Mouse (Mus musculus): ENCODE measurements around the gene Elmod1.
"Not testable (repeated sequence)": the region's sequence is repeated elsewhere in the genome, so short reads cannot be mapped to it uniquely, and the experiment has no call there.

Gene Elmod1

DNA sequence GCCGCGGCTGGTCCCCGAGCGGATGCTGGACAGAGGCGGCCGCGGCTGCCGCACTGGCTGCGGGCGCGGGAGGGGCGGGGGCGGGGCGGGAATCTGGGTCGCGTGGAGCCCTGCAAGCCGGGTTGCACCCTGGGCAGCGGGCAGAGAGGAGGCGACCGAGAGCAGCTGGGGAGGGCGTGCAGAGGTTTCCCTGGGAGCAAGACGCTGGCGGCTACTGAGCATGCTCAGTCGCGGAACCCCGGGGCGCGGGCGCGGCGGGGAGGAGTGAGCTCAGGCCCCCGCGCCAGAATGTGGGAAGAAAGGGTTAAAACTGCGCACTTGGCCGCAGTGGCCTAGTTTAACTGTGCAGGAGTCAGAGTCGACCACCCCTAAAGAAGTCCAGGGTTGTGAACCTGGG, at the start of gene Elmod1:
Elmod1 (minus strand) TSS at position 180 of the 397 bp plus-strand sequence.
- peak; percentile 53 for DNase-seq (ENCODE audit: low spot score)

DNA sequence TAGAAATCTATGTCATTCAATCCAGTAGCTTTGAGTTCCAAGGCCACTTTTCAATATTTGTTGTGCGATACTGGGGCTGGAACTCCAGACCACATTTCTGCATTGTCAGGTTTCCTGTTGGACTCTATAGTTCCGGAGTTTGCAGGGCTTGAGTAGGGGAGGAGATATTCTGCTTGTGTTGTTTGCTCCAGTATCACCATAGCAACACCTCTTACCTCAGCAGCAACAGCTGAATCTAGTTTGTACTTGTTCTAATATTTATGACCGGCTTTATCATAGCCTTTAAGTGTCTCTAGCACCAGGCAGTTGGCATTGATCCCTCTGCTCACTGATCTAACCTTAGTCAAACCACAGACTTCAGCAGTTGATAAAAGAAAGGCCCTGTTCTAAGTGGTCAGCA, 47.7 kb upstream of the Elmod1 start:
- no peak for DNase-seq (ENCODE audit: low spot score)

DNA sequence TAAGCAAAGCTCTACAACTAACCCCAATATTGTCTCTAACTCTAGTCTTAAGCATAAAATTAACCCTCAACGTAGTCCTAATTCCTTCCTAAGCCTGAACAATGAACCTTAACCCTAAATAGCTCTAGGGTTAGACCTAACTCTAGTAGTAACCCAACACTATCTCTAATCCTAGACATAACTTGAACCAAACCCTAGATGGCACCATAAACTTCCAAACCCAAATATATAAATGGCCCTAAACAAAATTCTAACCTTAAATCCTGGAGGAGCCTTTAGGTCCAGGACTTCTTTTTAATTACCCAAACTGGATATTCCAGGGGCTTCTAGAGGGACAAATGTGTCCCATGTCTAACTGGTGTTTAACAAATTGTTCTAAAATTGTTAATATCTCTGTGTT, 19.4 kb upstream of the Elmod1 start:
- DNase-seq (ENCODE audit: low spot score), result no peak

DNA sequence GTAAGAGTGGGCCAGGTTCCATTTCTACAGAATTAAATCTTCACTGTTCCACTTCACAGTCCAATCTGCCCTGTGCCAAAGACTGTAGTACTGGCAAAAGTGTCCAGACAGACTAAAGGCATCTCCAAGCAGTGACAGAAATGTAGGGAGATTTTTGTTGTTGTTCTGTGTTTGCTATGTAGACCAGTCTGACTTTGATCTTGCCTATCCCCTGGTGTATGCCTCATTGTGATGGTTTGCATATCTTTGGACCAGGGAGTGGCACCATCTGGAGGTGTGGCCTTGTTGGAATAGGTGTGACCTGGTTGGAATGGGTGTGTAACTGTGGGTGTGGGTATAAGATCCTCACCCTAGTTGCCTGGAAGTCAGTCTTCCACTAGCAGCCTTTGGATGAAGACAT, 17.5 kb upstream of the Elmod1 start:
- not testable (repeated sequence) for DNase-seq (ENCODE audit: low spot score)

DNA sequence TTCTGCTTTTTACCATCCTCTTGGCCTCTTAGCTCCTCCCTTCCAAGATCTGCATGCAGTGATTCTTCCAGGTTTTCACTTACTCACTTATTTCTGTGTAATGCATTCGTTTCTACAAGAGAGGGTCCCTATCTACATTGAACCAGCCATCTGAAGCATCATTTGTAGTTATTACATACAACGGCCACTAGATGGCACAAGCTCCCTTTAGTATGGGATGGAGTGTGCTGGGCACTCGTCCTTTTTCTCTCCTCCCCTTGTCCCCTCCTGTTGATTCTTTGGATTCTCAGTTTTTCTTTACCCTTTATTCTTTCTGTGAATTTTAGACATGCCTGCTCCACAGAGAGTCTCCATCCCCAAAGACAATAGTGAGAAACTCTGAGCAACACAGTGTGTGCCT, 15.8 kb upstream of the Elmod1 start:
- no peak for DNase-seq (ENCODE audit: low spot score)

DNA sequence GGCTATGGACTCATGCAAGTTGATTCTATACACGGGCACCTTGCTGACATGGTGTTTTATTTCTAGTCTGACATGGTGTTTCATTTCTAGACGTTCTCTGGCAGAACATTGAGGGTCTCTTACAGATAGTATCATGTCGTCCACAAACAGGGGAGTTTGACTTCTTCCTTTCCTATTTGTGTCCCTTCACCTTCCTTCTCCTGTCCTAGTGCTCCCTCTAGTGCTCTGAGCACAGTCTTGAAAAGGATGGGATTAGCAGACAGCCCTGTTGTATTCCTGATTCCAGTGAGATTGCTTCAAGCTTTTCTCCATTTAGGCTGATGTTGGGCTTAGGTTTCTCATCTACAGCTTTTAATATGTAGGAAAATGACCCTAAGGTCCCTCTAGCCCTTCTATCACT, 11.9 kb upstream of the Elmod1 start:
- no peak for DNase-seq (ENCODE audit: low spot score)

DNA sequence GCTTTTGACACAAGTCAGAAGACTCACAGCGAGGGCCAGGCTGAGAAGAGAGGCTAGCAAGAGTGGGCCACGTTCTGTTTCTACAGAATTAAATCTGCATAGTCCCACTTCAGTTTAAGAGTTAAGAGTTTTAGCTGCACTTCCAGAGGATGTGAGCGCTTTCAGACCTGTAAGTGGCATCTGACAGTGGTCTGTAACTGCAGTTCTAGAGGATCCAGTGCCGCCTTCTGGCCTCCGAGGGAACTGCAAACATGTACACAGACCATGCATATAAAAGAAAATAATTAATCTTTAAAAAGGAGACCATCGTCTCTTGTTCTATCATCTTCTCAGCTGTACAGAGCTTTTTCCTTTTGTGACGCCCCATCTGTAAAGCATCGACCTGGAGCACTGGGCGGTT, 9.8 kb upstream of the Elmod1 start:
- DNase-seq (ENCODE audit: low spot score), result no peak

DNA sequence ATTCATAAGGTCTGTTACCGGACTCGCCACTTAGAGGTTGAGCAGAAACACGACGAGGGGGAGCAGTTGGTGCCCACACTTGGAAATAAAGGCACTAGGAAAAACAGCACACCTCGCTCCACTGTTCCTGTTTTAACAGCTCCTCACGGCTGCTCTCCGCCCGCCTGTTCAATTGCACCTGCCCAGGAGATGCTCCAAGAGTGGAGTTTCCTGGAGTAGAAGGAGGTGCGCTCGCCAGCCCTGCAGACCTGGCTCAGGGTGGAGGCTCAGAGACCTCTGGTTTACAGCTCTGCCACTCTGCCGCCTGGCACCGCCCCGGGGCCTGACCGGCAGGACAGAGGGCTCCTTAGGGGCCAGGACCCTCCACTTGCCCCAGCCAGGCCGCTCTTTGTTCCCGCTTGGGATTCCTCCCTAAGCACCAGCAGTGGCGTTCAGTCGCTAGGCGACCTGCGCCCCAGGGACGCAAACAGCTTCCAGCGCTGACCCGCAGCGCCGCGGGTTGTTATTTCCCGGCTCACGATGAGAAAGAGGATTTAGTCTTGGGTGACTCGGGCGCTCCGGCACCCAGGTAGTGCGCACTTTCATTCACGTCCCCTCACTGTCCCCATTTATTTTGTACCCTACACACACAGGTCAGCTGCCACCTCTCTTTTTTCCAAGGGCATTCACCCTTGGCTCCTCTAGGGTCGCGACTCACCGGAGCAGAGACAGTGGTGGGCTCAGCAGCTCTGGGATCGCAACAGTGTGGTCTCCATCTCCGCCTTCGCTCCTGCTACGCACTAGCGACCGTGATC, 576 bp downstream of the Elmod1 start:
- DNase-seq (ENCODE audit: low spot score), result no peak

DNA sequence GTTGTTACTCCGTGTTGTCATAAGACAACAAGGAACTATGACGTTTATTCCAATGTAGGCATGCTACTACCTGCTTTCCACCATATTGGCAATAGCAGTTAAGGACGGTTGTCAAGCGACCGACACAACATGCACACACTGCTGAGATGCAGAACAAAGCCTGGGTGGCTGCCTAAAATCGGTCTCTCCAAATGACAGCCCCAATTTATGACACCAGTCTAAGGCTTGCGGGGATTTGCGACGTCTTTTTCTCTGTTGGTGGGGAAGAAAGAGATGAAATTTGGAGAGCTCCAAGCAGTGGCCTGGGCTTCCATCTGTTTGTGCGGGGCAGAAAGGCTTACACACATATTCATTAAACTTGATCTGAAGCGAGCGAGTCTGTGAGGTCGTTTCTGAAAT, 1.2 kb downstream of the Elmod1 start:
- no peak for DNase-seq (ENCODE audit: low spot score)

DNA sequence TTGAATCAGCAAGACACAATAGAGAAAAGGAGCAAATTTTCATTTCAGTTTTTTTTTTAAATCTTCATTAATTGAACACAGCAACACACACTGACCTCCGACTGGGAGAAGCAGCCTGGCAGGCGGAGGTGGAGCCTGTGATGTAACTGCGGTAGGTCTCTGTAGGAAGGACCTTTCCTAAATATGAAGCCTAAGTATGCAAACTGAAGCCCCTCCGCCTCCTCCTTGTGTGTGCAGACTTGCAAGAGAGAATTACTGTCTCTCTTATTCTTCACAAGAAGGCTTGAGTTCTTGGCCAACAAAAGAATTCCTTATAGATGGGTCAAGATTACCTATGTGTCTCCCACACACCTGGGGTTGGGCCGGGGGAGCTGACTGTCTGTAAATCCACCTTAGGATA, 1.9 kb downstream of the Elmod1 start:
- DNase-seq (ENCODE audit: low spot score), result no peak

DNA sequence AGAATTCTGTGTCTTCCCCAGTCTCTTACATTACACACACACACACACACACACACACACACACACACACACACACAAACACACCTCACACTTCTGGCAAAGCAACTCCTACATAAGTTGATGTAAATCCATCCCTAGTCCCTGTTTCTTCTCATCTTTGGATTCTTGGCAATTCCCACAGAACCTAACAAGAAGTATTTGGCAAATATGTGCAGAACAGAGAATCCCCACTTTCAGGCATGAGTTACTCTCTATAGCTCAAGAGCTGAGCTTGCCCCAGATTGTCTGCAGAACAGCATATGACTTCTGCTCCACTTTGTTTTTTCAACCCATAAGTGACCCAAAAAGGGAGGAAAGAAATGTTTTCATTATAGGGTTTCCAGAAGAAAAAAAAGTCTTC, 2.7 kb downstream of the Elmod1 start:
- no peak for DNase-seq (ENCODE audit: low spot score)

DNA sequence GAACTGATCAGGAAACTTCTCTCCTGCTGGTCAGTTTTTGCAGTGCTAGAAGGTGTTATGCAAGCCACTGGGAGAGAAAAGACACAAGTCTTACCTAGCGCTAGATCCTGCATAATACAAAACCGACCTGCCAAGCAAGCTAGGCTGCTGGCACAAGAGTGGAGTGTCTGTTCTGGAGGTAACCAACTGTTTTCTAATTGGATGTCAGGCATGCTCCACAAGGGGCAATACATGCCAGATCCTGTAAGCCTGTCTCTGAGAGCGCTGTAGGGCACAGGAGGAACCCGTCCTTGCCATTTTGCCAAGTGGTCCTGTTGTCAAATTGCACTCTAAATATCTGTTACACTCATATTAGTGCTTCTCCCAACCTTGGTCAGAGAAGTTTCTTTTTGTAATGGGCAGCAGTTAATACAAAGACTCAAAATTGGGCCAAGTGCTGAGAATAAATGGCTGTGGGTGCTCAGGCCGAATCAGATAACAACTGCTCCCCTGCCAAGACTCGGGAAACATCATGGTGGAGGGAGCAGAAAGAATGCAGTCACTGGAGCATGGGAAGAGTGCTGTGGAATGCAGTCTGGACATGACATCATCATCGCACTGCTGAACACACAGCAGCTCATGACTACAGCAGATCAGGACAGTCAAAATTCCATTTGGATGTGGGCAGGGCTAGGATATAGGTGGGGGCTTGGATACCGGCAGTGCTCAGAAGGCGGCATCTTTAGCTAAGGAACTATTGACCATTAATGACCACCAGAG, 7.3 kb downstream of the Elmod1 start:
- DNase-seq (ENCODE audit: low spot score), result no peak

DNA sequence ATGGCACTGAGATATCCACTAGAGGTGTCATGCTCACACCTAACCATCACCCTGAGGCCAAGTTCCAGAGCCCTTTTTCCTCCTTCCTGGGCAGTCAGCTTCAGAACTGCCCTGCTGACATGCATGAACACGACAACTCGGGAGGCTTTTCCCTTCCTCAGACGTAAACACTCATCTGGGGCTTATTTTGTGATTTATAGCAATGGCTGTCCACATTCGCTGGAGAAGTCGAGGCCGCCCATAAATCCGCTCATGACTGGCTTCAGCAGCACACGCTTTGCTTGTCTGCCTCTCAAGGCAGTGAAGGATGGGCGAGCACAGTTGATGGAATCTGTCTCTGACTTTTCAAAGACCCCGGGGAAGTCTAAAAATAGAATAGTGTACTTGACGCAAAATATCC, 18.1 kb downstream of the Elmod1 start:
- no peak for DNase-seq (ENCODE audit: low spot score)

DNA sequence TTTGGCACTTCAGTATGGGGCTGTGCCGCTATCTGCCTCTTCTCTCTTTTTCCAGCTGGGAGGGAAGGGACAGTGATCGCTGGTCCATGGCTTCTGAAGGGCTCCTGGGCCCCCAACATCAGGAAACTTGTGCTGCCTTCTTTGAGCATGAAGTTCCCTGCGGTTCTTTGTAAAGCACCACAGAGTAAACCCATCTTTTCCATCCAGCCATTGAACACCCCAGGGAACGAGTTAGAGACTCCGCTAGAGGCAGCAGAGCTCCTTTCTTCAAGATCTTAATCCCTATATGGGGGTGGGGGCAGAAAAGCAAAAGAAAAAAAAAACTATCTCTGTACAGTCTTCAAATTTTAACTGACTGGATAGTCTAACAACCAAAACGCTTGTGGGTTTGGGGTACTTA, 20.2 kb downstream of the Elmod1 start:
- no peak for DNase-seq (ENCODE audit: low spot score)

DNA sequence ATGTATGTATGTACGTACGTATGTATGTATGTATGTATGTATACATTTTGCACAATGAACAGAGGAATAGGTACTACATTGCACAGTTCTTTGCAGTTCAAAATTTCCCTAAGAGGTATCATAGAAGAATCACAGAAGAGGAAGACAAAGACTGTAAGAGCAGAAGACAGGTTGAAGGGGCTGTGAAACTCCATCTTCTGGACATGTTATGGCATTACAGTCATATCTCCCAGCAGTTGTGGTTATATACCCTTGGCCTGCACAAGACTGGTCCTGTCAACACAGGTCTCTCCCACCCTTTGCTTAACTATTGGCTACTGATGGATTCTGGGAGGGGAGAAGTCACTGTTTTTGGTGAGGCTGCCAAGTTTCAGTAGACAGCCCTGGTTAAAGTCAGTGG, 27.6 kb downstream of the Elmod1 start:
- DNase-seq (ENCODE audit: low spot score), result no peak

DNA sequence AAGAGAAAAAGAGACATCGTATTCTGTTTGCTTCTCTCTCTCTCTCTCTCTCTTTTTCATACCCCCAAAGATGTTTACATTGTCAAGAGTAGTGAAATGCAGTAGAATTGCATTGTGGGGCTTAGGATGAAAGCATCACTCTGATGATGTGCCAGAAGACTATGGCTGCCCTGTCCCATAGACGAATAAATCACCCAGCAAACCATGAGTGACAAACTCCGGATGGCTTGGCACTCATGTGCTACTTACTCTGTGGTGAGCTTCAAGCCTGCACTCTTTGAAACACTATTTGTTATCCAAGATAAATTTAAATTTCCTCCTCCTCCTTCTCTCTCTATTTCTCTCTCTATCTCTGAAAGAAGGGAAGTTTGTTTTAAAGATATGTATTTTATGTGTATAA, 36.5 kb downstream of the Elmod1 start:
- DNase-seq (ENCODE audit: low spot score), result no peak

DNA sequence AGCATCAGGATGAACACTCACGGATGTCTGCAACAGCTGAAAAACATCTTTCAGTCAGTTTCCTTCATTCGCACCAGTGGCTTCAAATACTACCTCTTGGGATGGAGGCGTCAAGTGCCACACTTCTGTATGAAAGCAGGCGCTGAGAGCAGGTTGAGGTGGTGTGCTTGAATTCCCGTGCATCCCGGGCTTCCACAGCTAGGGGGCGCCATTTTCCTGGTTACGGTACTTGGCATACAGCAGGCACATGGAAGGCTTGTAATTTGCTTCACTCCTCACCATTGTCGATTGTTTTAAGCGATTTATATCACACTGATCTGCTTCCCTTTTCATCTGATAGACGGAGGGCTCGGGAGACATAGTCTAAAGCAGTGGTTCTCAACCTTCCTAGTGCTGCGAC, 40.9 kb downstream of the Elmod1 start:
- no peak for DNase-seq (ENCODE audit: low spot score)

DNA sequence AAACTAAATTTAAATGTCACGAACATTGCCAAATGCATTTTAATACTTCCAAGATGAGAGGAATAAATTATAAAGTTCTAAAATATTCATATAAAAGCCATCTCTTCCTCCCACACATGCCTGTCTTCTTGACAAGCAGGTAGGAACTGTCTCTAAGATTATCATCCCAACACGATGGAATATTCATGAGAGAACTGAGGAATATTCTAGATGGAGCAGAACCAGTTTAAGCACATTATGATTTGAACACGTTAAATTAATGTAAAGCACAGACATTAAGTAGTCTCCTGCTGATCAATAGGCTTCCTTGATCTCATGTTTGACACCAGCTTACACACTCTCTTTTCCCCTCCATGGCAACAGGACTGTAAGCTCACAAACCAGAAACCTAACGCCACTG, 41.7 kb downstream of the Elmod1 start:
- no peak for DNase-seq (ENCODE audit: low spot score)

DNA sequence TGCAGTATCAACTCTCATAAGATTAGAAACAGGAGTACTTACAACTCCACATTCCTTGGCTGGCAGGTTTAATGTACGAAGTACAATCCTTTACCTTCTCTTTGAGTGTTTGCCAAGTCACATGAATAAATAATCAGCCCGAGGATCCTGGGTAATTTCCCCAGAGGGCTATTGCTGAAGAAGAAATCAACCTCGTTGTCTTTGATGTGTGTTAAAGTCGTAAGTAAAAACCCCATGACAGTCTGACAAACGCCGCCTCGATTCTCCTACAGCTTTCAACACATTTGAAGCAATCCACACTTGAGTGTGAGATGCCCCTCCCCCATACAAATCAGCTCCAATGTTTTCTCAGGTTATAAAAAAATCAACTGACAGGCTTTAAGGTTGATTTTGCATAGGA, 44.2 kb downstream of the Elmod1 start:
- DNase-seq (ENCODE audit: low spot score), result no peak

DNA sequence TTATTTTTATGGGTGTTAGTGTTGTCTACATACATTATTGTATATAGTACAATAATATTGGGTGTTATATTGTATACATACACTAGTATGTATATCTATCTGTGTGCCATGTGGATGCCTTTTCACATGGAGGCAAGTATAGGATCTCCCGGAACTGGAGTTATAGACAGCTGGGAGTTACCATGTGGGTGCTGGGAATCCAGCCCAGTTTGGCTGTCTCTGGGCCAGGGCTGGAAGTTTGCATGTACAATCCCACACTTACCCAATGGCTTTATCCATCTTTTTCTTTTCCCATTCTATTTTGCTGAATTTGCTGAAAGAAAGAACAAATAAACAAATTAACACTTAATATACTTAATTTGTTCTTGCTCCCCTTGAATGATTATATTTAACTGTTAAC, 54.0 kb downstream of the Elmod1 start:
- no peak for DNase-seq (ENCODE audit: low spot score)

DNA sequence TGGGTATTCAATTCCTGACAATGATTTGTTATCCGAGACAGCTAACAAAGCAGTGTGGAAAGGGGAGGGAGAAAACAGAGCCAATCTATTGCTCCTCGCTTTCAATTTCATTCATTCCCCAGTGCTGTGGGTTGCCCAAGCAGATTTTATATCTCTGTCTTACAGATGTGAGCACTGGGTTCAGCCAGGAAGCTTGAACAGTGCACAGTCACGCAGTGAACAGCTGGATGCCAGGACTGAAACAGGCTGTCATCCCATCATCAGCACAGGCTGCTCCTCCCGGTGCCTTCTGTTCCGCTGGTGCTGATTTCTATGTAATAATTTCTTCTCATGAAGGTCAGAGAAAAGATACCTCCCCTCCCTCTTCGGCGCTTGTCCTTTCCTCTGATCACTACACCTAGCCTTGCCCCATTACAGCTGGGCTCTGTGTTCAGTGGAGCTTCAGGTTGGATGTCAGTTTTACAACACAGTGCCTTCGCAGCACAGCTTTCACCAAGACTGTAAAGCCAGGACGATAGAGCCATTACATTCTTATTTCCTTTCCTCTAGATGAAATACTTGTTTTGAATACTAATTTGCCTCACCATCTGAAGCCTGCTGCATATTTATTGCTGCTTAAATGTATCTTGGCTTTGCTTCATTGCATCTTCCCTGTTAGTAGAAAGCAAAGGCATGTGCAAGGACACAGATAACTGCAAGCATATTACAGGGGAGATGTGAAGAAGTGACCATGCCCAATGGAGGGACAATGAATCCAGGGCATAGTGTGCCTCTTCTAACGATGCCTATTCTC, 59.0 kb downstream of the Elmod1 start:
- no peak for DNase-seq (ENCODE audit: low spot score)

DNA sequence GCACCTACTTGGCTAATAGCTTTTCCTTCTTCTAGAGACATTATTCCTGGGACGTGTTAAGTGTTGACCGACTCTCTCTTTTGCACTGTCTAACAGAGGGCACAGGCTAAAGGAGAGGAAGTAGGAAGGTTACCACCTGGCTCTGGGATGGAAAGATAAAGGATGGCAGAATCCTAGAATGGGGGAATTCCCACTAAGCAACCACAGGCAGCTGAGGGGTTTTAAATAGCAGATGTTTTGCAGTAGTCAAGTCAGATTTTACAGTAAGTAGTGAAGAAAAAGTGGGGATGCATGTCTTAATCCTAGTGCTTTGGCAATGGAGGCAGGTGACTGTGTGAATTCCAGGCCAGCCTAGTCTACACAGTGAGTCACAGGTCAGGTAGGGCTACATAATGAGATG, 64.3 kb downstream of the Elmod1 start:
- no peak for DNase-seq (ENCODE audit: low spot score)

DNA sequence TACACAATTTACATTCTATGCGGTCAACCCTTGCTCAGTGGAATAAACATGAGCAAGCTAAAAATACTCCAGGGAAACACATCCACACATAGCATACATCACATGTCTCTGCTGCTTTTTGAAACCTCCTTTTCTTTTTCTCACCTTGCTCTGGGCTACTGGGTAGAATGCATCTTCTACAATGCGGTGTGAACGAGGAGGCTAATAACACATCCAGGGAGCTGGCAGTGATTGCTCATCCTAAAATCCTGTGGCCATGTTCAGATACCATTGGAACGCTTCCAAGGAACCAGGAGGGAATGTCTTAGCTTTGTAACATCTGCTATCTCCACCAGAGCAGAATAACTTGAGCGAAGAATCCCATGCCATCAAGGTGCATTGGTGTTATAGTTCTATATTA, 64.8 kb downstream of the Elmod1 start:
- DNase-seq (ENCODE audit: low spot score), result no peak
